Comparison of ENCODE assay signal across 7 mouse cellular contexts in genomic region chr1:37585809-37586480, GRCm38 (mm10). TPM values are rescaled to one million over a fixed set of nuclear protein-coding genes. Genes with fewer than 3 reads are reported as not detected.
DNase-seq lines count a peak whose midpoint lies in the region; ATAC-seq lines count a peak whose summit lies in the region.

No protein-coding gene starts in this region.

- no peak overlapping the region for H3K4me3 ChIP-seq in liver, embryonic 15.5 days (replicated peaks)
- H3K4me3 ChIP-seq in midbrain, embryonic 10.5 days, result no peak overlapping the region

- ATAC-seq in liver, embryonic 15.5 days (ENCODE audit: insufficient read depth), result no peak

- peak overlapping the region; percentile 18; the same call in 1 of the 2 replicates for H3K4me2 ChIP-seq in liver, embryonic 15.5 days

- DNase-seq in CD4-positive helper T cell, adult 2 months (ENCODE audit: low read depth, low spot score), result peak; percentile 53
- peak; percentile 31 for DNase-seq in MN1 (ENCODE audit: low spot score)
- peak; percentile 76 to 80 for DNase-seq in cerebellum, postnatal 25 days
- peak; percentile 69 for DNase-seq in heart, postnatal 25 days (ENCODE audit: low spot score)
- DNase-seq in right cerebral cortex, postnatal 36 days (ENCODE audit: low spot score in 2 of 2), result peak; percentile 45 to 59
- DNase-seq in midbrain, embryonic 10.5 days (ENCODE audit: low spot score), result no peak

- 31% methylated on average over 13 of the region's 13 CpGs for WGBS in liver, embryonic 15.5 days (ENCODE audit: insufficient replicate concordance)
- 90% methylated on average over 13 of the region's 13 CpGs for WGBS in midbrain, embryonic 10.5 days

- no peaks in the 10 kb centered on the region for H3K9me3 ChIP-seq in liver, embryonic 15.5 days (replicated peaks)
- H3K9me3 ChIP-seq in midbrain, embryonic 10.5 days (replicated peaks), result no peaks in the 10 kb centered on the region

- no peaks in the 10 kb centered on the region for H3K27me3 ChIP-seq in liver, embryonic 15.5 days
- H3K27me3 ChIP-seq in midbrain, embryonic 10.5 days (ENCODE audit: low read depth, poor library complexity, severe bottlenecking), result no peaks in the 10 kb centered on the region

- no peak overlapping the region for H3K9ac ChIP-seq in liver, embryonic 15.5 days

- H3K36me3 ChIP-seq in liver, embryonic 15.5 days (replicated peaks), result no peaks in the 10 kb centered on the region
- no peaks in the 10 kb centered on the region for H3K36me3 ChIP-seq in midbrain, embryonic 10.5 days

- H3K4me1 ChIP-seq in liver, embryonic 15.5 days (replicated peaks), result peaks cover 6% of the 10 kb centered on the region; the same call in 1 of the 2 replicates
- H3K4me1 ChIP-seq in midbrain, embryonic 10.5 days, result no peaks in the 10 kb centered on the region

- intact Hi-C loops in heart, postnatal 25 days (cut with DNase I), result no loop called here

- H3K27ac ChIP-seq in liver, embryonic 15.5 days (replicated peaks), result 0 out of 2 replicates have a peak overlapping the region, but pooled peaks have one; percentile 51
- H3K27ac ChIP-seq in midbrain, embryonic 10.5 days (replicated peaks), result no peak overlapping the region

RNA-seq across cellular contexts. Expression of gene Mgat4a, which starts 45.1 kb away (rescaled TPM):
- 10 to 100 TPM in 1 of 2 experiments, 1 to 10 TPM in 1; 8.6 to 10.8 TPM for total RNA-seq in heart, postnatal 25 days (2021)
- 1.1 and 1.2 TPM in 2 replicates for polyA plus RNA-seq in liver, embryonic 15.5 days (2015; fragmentation: Nextera tagmentation; extraction: Ambion mirVana)
- 1.3 and 1.5 TPM in 2 replicates for polyA plus RNA-seq in midbrain, embryonic 10.5 days (2016; fragmentation: Nextera tagmentation; extraction: Ambion mirVana)
